Mouse (Mus musculus) hindbrain, embryonic 16.5 days (tissue): ENCODE data around the gene Gm42791. TPM values are rescaled to one million over a fixed set of nuclear protein-coding genes. Genes with fewer than 3 reads are reported as not detected.

Source experiments
- ATAC-seq: fragments of 200-750 bp; cut with Nextera tagmentation; 2 replicates; pipeline ENCODE4 v1.8.0; 2017; ENCODE audit warnings: moderate TSS enrichment, moderate library complexity
- H3K27ac ChIP-seq: fragments of 300-500 bp; sonication (generic); 2 replicates; pipeline ENCODE4 v1.5.1; 2014; ENCODE audit warnings: low read depth, mild to moderate bottlenecking, control low read depth, low read length, moderate library complexity
- H3K27me3 ChIP-seq: fragments of 300-500 bp; sonication (generic); replicated peaks from 2 replicates; pipeline ENCODE4 v1.6.1; 2014; ENCODE audit warnings: low read length; ENCODE audit not compliant: control insufficient read depth, insufficient read depth
- H3K36me3 ChIP-seq: fragments of 300-500 bp; sonication (generic); 2 replicates; pipeline ENCODE4 v1.6.1; 2014; ENCODE audit warnings: mild to moderate bottlenecking, low read length, moderate library complexity, mixed read lengths; ENCODE audit not compliant: control insufficient read depth, insufficient read depth
- H3K4me1 ChIP-seq: fragments of 300-500 bp; sonication (generic); 2 replicates; pipeline ENCODE4 v1.6.1; 2014; ENCODE audit warnings: low read depth, low read length; ENCODE audit not compliant: control insufficient read depth, insufficient read depth
- H3K4me2 ChIP-seq: fragments of 300-500 bp; sonication (generic); 2 replicates; pipeline ENCODE4 v1.6.1; 2014; ENCODE audit warnings: mild to moderate bottlenecking, low read length, control low read depth, moderate library complexity
- H3K4me3 ChIP-seq: fragments of 300-500 bp; sonication (generic); 2 replicates; pipeline ENCODE4 v1.5.1; 2014; ENCODE audit warnings: mild to moderate bottlenecking, low read length, control low read depth, moderate library complexity
- H3K9ac ChIP-seq: fragments of 300-500 bp; sonication (generic); 2 replicates; pipeline ENCODE4 v1.6.1; 2014; ENCODE audit warnings: low read depth, mild to moderate bottlenecking, control low read depth, low read length, moderate library complexity
- H3K9me3 ChIP-seq: fragments of 300-500 bp; sonication (generic); 2 replicates; pipeline ENCODE4 v1.6.1; 2014; ENCODE audit warnings: mild to moderate bottlenecking, low read length, moderate library complexity; ENCODE audit not compliant: control insufficient read depth
- WGBS: fragments of 180-500 bp; shearing (Covaris S2); extraction: QIAGEN DNeasy Blood & Tissue Kit; methylation state at CpG from one replicate; pipeline ENCODE4 v1.1.7; 2014; 5-methylcytosine and 5-hydroxymethylcytosine counted together
- polyA plus RNA-seq: library from polyadenylated mRNA; unstranded; fragments of >200 nt; fragmentation: Nextera tagmentation; extraction: Ambion mirVana; gene quantifications from 2 replicates; pipeline ENCODE4 v1.2.1, GENCODE M21; 2015

Gene Gm42791
- polyA plus RNA-seq, 1 experiment from 2014 or later = 5.3 TPM

GRCm38 (mm10) chr5:148897069-148897702 lies 97.8 kb downstream of the Gm42791 start:
- peak; percentile 67 for ATAC-seq
- WGBS = 47% methylated on average over 14 of the region's 14 CpGs
- Histone ChIP-seq H3K4me3 (no peak overlapping the region), H3K9me3 (no peaks in the 10 kb centered on the region), H3K9ac (no peak overlapping the region), H3K27ac (0 out of 2 replicates have a peak overlapping the region, but pooled peaks have one; percentile 15), H3K4me1 (peaks cover 6% of the 10 kb centered on the region), H3K4me2 (no peak overlapping the region), H3K27me3 (no peaks in the 10 kb centered on the region), H3K36me3 (peaks cover 15% of the 10 kb centered on the region)

DNA sequence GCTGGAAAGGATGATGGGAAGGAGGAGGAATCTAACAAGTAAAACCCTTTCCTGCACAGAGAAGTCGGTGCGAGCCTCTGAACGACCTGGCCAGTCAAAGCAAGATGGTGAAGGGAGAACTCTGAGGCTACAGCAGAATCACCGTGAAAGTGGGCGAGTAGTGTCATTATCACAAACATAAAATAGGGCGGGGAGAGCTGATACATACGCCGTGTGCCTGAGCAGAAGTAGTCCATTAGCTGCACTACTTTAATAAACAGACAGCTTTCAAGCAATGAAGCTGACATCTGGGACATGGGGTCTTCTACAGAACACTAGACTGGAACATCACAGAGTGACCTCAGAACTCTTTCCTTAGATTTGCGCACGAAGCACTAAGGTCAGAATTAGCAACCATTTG lies 98.4 kb downstream of the Gm42791 start:
- H3K4me1 ChIP-seq = peaks cover 6% of the 10 kb centered on the region
- no peak overlapping the region for H3K4me2 ChIP-seq
- H3K36me3 ChIP-seq = peaks cover 16% of the 10 kb centered on the region
- H3K9ac ChIP-seq = no peak overlapping the region
- no peak overlapping the region for H3K4me3 ChIP-seq
- ATAC-seq = no peak
- H3K9me3 ChIP-seq = no peaks in the 10 kb centered on the region
- H3K27me3 ChIP-seq = no peaks in the 10 kb centered on the region
- 77% methylated on average over 10 of the region's 10 CpGs for WGBS
- H3K27ac ChIP-seq = no peak overlapping the region

DNA sequence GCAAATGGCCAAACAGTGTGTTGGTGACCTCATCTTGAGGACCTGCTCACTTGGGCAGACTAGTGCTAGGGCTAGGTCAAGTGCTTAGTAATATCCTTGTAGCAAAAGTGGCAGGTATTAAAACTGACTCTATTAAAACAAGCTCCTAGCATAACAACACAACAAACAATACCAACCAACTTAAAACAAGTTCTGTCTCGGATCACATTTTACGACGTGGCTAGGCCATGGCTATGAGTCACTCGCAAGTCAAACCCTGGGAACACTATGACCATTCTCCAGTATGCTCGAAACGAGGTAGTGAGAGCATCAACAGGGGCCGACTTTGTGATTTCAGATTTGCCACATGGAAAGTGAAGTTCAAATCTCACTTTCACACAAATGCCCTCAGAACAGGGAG lies 99.1 kb downstream of the Gm42791 start:
- no peak for ATAC-seq
- WGBS = 90% methylated on average over 7 of the region's 7 CpGs

DNA sequence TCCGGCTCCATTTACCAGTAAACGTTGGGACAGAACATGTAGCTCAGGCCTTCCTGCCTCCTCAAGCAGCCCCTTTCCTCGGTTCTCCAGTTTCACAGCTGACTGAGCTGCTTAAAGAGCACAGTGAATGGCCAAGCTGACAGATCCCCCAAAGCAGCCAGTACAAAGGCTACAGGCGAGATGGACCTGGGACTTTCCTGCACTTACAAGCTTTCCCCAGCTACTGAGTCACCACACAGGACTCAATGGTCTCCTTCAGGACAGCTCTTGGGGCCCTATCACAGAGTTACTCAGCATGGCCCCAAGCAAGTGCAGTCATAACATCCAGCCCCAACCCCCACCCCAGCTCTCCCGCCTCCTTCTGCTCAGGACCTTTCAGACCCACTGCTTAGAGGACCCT lies 99.9 kb downstream of the Gm42791 start:
- Histone ChIP-seq H3K9me3 (no peaks in the 10 kb centered on the region; the same call in 1 of the 2 replicates), H3K9ac (no peak overlapping the region), H3K4me1 (peaks cover 6% of the 10 kb centered on the region), H3K27me3 (no peaks in the 10 kb centered on the region), H3K4me3 (no peak overlapping the region), H3K27ac (no peak overlapping the region), H3K36me3 (peaks cover 25% of the 10 kb centered on the region), H3K4me2 (no peak overlapping the region)
- 50% methylated on average over 5 of the region's 5 CpGs for WGBS
- ATAC-seq = no peak

More for the DNA sequence above, 99.1 kb downstream of the Gm42791 start:
- H3K4me1 ChIP-seq = peaks cover 6% of the 10 kb centered on the region
- peaks cover 20% of the 10 kb centered on the region for H3K36me3 ChIP-seq
- H3K27me3 ChIP-seq = no peaks in the 10 kb centered on the region
- H3K4me3 ChIP-seq = no peak overlapping the region
- no peak overlapping the region for H3K4me2 ChIP-seq
- H3K9me3 ChIP-seq = no peaks in the 10 kb centered on the region
- H3K9ac ChIP-seq = no peak overlapping the region
- H3K27ac ChIP-seq = no peak overlapping the region

- ATAC-seq = no peak
- Histone ChIP-seq H3K4me3 (no peak overlapping the region), H3K4me2 (no peak overlapping the region), H3K9me3 (no peaks in the 10 kb centered on the region; the same call in 1 of the 2 replicates), H3K9ac (no peak overlapping the region), H3K4me1 (no peaks in the 10 kb centered on the region), H3K27me3 (no peaks in the 10 kb centered on the region), H3K36me3 (peaks cover 32% of the 10 kb centered on the region), H3K27ac (no peak overlapping the region)
- WGBS = 100% methylated on average over 4 of the region's 4 CpGs
Observed at GRCm38 (mm10) chr5:148890237-148890636, 104.7 kb downstream of the Gm42791 start.

DNA sequence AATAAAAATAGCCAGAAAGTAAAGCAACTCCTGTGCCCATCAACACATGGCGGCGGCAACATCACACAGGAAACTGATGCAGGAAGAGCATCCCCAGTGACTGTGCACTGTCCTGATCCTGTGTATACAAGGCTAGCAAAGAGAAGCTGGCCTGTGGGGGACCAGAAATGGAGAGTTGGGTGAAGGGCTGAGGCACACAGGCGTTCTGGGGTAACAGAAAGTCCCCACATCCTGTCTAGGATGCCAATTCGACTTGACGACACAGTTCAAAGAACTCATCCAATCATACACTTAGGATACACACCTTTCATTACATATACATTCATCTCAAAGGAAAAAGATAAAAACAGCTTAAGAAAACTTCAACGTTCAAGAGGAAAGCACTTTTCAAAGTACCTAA lies 106.9 kb downstream of the Gm42791 start:
- H3K9me3 ChIP-seq = no peaks in the 10 kb centered on the region; the same call in 1 of the 2 replicates
- no peaks in the 10 kb centered on the region for H3K4me1 ChIP-seq
- H3K27me3 ChIP-seq = no peaks in the 10 kb centered on the region
- peaks cover 25% of the 10 kb centered on the region for H3K36me3 ChIP-seq
- 94% methylated on average over 6 of the region's 6 CpGs for WGBS
- no peak overlapping the region for H3K4me3 ChIP-seq
- no peak overlapping the region for H3K4me2 ChIP-seq
- no peak overlapping the region for H3K27ac ChIP-seq
- no peak overlapping the region for H3K9ac ChIP-seq
- no peak for ATAC-seq

DNA sequence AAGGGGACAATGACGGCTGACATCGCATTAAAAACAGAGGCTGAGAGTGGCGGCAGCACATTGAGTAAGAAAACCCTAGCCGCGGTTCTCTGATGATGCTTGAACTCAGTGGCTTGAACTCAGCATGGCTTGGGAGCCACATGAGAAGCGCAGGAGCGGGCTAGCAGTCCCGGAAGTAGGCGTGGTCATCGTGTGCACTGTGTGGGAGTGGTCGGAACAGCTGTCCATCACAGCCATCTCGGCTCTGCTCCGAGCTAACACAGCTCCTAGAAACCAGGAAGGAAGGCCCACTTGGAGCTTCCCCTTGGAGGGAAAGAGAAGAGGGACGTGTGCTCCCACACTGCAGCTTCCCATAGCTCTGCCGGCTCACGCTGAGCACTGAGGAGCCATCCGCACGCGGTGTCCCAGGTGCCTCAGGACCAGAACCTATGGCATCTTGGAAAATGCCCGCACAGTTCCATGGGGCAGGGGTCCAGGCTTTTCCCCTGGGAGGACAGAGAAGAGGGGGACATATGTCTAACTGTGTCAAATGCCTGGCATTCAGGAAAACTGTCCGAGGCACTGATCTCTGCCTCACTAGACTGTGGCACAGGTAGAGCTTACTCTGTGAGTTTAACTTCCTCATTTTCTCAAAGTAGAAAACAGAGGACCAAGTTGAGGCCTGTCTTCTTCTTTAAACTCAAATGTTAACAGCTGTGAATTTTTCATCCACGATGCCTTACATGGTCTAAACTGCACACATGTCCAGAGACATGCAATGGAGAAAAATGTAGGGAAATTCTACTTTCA lies 108.9 kb downstream of the Gm42791 start:
- Histone ChIP-seq H3K27me3 (no peaks in the 10 kb centered on the region), H3K27ac (no peak overlapping the region), H3K9me3 (no peaks in the 10 kb centered on the region; the same call in 1 of the 2 replicates), H3K4me3 (0 out of 2 replicates have a peak overlapping the region, but pooled peaks have one; percentile 7), H3K9ac (0 out of 2 replicates have a peak overlapping the region, but pooled peaks have one; percentile 17), H3K4me1 (no peaks in the 10 kb centered on the region), H3K36me3 (peaks cover 15% of the 10 kb centered on the region), H3K4me2 (peak overlapping the region; percentile 16)
- WGBS = 26% methylated on average over 22 of the region's 22 CpGs
- peak; percentile 80 for ATAC-seq

DNA sequence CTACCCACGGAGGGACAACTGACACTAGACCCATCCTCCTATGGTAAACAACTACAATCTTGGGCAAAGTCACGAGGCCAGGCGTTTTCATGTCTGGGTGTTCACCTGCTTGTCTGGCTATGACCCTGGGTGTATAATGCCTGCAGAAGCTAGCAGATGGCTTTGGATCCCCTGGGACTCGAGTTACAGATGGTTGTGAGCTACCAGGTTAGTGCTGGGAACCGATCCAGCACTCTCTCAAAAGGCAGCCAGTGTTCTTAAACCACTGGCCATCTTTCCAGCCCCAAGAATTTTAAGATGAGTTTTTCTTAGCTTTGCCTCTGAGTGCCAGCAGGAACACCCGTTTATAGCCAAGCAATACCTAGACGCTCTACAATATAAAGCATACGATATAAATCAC lies 111.3 kb downstream of the Gm42791 start:
- Histone ChIP-seq H3K9ac (no peak overlapping the region), H3K27me3 (no peaks in the 10 kb centered on the region), H3K4me2 (no peak overlapping the region), H3K4me1 (no peaks in the 10 kb centered on the region), H3K9me3 (no peaks in the 10 kb centered on the region), H3K4me3 (no peak overlapping the region), H3K27ac (no peak overlapping the region), H3K36me3 (peaks cover 14% of the 10 kb centered on the region)
- no peak for ATAC-seq
- 88% methylated on average over 8 of the region's 8 CpGs for WGBS

DNA sequence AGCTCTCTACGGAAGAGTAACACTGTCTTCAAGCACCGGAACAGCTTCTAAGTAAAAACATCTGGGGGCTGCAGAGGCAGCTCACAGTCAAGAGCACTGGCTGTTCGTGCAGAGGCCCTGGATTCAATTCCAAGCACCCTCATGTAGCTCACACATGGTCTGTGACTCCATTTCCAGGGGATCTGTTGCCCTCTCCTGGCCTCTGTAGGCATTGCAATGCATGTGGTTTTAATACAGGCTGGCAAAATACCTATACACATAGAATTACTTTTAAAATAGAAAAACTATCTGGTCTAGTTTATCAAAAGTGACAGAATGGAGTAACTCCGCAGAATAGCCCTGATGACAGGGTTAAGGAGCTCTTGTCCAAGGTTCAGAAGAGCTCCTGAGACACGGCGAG lies 115.7 kb downstream of the Gm42791 start:
- Histone ChIP-seq H3K4me1 (no peaks in the 10 kb centered on the region), H3K27me3 (no peaks in the 10 kb centered on the region), H3K36me3 (peaks cover 18% of the 10 kb centered on the region), H3K9me3 (no peaks in the 10 kb centered on the region), H3K27ac (no peak overlapping the region), H3K9ac (no peak overlapping the region), H3K4me3 (no peak overlapping the region), H3K4me2 (no peak overlapping the region)
- ATAC-seq = no peak
- 90% methylated on average over 6 of the region's 6 CpGs for WGBS
